Mouse (Mus musculus): ENCODE data around the gene Ermp1.

Gene Ermp1

GRCm38 (mm10) chr19:29660835-29661764, 12.9 kb upstream of the Ermp1 start:
- no peak for DNase-seq (ENCODE audit: low spot score)

- no peak for DNase-seq (ENCODE audit: low spot score)
Observed at GRCm38 (mm10) chr19:29659705-29660104, 11.5 kb upstream of the Ermp1 start.

GRCm38 (mm10) chr19:29658836-29659235, 10.6 kb upstream of the Ermp1 start:
- DNase-seq (ENCODE audit: low spot score): no peak

GRCm38 (mm10) chr19:29657558-29657957, 9.3 kb upstream of the Ermp1 start:
- DNase-seq (ENCODE audit: low spot score): no peak

GRCm38 (mm10) chr19:29657033-29657432, 8.8 kb upstream of the Ermp1 start:
- DNase-seq (ENCODE audit: low spot score): no peak

GRCm38 (mm10) chr19:29656620-29657019, 8.4 kb upstream of the Ermp1 start:
- no peak for DNase-seq (ENCODE audit: low spot score)

- DNase-seq (ENCODE audit: low spot score): no peak
Observed at GRCm38 (mm10) chr19:29656029-29656428, 7.8 kb upstream of the Ermp1 start.

- no peak for DNase-seq (ENCODE audit: low spot score)
Observed at GRCm38 (mm10) chr19:29655148-29655547, 6.9 kb upstream of the Ermp1 start.

- no peak for DNase-seq (ENCODE audit: low spot score)
Observed at GRCm38 (mm10) chr19:29653768-29654265, 5.6 kb upstream of the Ermp1 start.

- no peak for DNase-seq (ENCODE audit: low spot score)
Observed at GRCm38 (mm10) chr19:29649683-29650082, 1.5 kb upstream of the Ermp1 start.

- DNase-seq (ENCODE audit: low spot score): no peak
Observed at GRCm38 (mm10) chr19:29648550-29648914, 317 bp upstream of the Ermp1 start.

- DNase-seq (ENCODE audit: low spot score): no peak
Observed at GRCm38 (mm10) chr19:29644747-29645146, 3.5 kb downstream of the Ermp1 start.

GRCm38 (mm10) chr19:29643194-29643922, 4.9 kb downstream of the Ermp1 start:
- DNase-seq (ENCODE audit: low spot score): no peak

- DNase-seq (ENCODE audit: low spot score): no peak
Observed at GRCm38 (mm10) chr19:29642211-29642610, 6.0 kb downstream of the Ermp1 start.

GRCm38 (mm10) chr19:29641510-29641909, 6.7 kb downstream of the Ermp1 start:
- DNase-seq (ENCODE audit: low spot score): no peak

- no peak for DNase-seq (ENCODE audit: low spot score)
Observed at GRCm38 (mm10) chr19:29641055-29641454, 7.2 kb downstream of the Ermp1 start.

GRCm38 (mm10) chr19:29612102-29612501, 36.1 kb downstream of the Ermp1 start:
- DNase-seq (ENCODE audit: low spot score): no peak

GRCm38 (mm10) chr19:29610907-29611306, 37.3 kb downstream of the Ermp1 start:
- DNase-seq (ENCODE audit: low spot score): no peak

GRCm38 (mm10) chr19:29608212-29608611, 40.0 kb downstream of the Ermp1 start:
- DNase-seq (ENCODE audit: low spot score): no peak

GRCm38 (mm10) chr19:29607521-29607920, 40.7 kb downstream of the Ermp1 start:
- no peak for DNase-seq (ENCODE audit: low spot score)

- DNase-seq (ENCODE audit: low spot score): no peak
Observed at GRCm38 (mm10) chr19:29604653-29605052, 43.6 kb downstream of the Ermp1 start.

GRCm38 (mm10) chr19:29603548-29604353, 44.5 kb downstream of the Ermp1 start:
- no peak for DNase-seq (ENCODE audit: low spot score)

Data from ovary, postnatal 14 days (tissue).